Mouse (Mus musculus) spleen, adult 2 months (tissue): ENCODE results near the gene Notch4.

Source experiments
- CTCF ChIP-seq: fragments of 200-500 bp; IDR thresholded peaks from 2 replicates; pipeline ENCODE4 v1.5.1; 2011; ENCODE audit warnings: mild to moderate bottlenecking, inconsistent platforms; ENCODE audit not compliant: insufficient read depth, insufficient read length, insufficient replicate concordance; ENCODE audit errors: extremely low read depth
- POLR2A ChIP-seq: fragments of 200-500 bp; IDR thresholded peaks from 2 replicates; pipeline ENCODE4 v1.6.1; 2011; ENCODE audit warnings: low read depth, low read length, inconsistent platforms

DNA sequence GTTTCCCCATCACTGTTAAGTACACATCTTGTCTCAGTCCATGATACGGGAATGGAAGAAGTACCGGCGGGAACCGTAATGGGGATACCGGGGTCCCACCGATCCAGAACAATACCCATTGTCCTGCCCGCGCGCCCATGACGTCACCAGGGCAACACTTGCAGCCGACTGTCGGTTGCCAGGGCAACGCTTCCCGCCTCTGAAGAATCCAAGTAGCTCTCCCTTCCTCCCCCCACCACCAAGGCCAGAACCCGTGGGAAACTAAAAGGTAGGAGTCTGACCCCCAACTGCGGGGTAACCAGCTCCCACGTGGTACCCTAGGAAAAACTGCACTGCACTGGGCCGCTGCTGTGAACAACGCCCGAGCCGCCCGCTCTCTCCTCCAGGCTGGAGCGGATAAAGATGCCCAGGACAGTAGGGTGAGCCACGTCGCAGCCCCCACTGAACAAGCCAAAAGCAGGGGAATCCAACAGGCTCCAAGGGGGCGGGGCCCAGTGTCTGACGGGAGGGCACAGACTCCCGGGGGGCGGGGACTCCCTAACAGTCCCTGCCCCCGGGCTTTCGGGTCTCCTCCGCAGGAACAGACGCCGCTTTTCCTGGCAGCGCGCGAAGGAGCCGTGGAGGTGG, 22.8 kb downstream of the Notch4 start:
- TF ChIP-seq CTCF (no peak), POLR2A (no peak)
